In the genomic region with DNA sequence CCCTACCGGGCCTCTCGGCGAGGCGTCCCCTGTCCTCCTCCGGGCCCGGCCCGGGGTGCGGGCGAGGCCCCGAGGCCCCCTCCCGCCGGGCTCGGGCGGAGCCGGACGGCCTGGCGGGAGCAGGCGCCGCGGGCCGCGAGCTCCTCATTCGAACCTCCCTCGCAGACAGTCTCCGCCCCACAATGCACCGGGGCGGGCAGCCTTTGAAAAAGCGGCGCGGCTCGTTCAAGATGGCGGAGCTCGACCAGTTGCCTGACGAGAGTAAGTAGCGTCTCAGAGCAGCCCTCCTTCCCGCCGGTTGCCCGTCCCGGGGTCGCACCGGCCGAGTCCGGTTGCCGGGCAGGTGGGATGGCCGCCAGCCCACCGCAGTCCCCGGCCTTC, we compare ENCODE assay signal across 8 mouse cellular contexts. TPM values are rescaled to one million over a fixed set of nuclear protein-coding genes. Genes with fewer than 3 reads are reported as not detected.
A peak's percentile ranks its signal among the peaks of the same experiment; 100 is the strongest.
DNase-seq lines count a peak whose midpoint lies in the region; ATAC-seq lines count a peak whose summit lies in the region.

A gene (plus strand): TSS at position 14 of the 381 bp plus-strand sequence.

- H3K9me3 ChIP-seq in hindbrain, embryonic 13.5 days: no peaks in the 10 kb centered on the region

- H3K4me1 ChIP-seq in hindbrain, embryonic 13.5 days (replicated peaks): peaks cover 19% of the 10 kb centered on the region

- peak; percentile 95 for DNase-seq in Muller cell, postnatal 12 days (ENCODE audit: inconsistent ontology term)
- peak; percentile 87 for DNase-seq in cerebellum, adult 9-11 months
- peak; percentile 79 to 86 for DNase-seq in frontal cortex, postnatal 10 days (ENCODE audit: low spot score in 2 of 2)
- peak; percentile 85 to 86 for DNase-seq in layer of hippocampus, postnatal 25 days (ENCODE audit: extremely low spot score in 1 of 2, low spot score in 1 of 2)
- DNase-seq in lung, postnatal 25 days (ENCODE audit: low spot score): peak; percentile 90
- DNase-seq in retina, embryonic 14.5 days (ENCODE audit: low spot score): peak; percentile 96
- DNase-seq in thymus, postnatal 4 days: peak; percentile 96

- H3K9ac ChIP-seq in hindbrain, embryonic 13.5 days: peak within 1 kb of the TSS; percentile 95

- WGBS in hindbrain, embryonic 13.5 days: under 1% methylated on average over 36 of the region's 47 CpGs

- H3K27ac ChIP-seq in hindbrain, embryonic 13.5 days: peak within 1 kb of the TSS; percentile 90

- peak within 1 kb of the TSS; percentile 88 for H3K4me2 ChIP-seq in hindbrain, embryonic 13.5 days

- ATAC-seq in hindbrain, embryonic 13.5 days (ENCODE audit: low FRiP score): peak; percentile 89

- H3K4me3 ChIP-seq in hindbrain, embryonic 13.5 days: peak within 1 kb of the TSS; percentile 89

- no peaks in the 10 kb centered on the region for H3K36me3 ChIP-seq in hindbrain, embryonic 13.5 days

- H3K27me3 ChIP-seq in hindbrain, embryonic 13.5 days: no peaks in the 10 kb centered on the region

RNA-seq across cellular contexts. Expression of the gene that starts here (rescaled TPM):
- 12.2 and 13.8 TPM in 2 replicates for polyA plus RNA-seq in hindbrain, embryonic 13.5 days (2015; fragmentation: Nextera tagmentation; extraction: Ambion mirVana)
- total RNA-seq in layer of hippocampus, postnatal 25 days (2021): 1 to 10 TPM; 4.6 TPM

Comparison
In these comparisons a context has a peak if more than half of its experiments do, and no peak if none do; other contexts are left out.
1. Peak in every context shown above with its lines: DNase-seq, ATAC-seq, H3K4me3 ChIP-seq and H3K27ac ChIP-seq.